Mouse (Mus musculus) intestine, embryonic 16.5 days (tissue): Measurements from ENCODE around the gene Ccdc116. TPM values are rescaled to one million over a fixed set of nuclear protein-coding genes. Genes with fewer than 3 reads are reported as not detected.
"Not testable (repeated sequence)": the region's sequence is repeated elsewhere in the genome, so short reads cannot be mapped to it uniquely, and the experiment has no call there.

Source experiments
- ATAC-seq: fragments of 200-750 bp; cut with Nextera tagmentation; 2 replicates; pipeline ENCODE4 v1.8.0; 2017; ENCODE audit warnings: moderate TSS enrichment, moderate library complexity
- H3K27ac ChIP-seq: fragments of 300-500 bp; sonication (generic); 2 replicates; pipeline ENCODE4 v1.5.1; 2014; ENCODE audit warnings: mild to moderate bottlenecking, low read length
- H3K27me3 ChIP-seq: fragments of 300-500 bp; sonication (generic); replicated peaks from 2 replicates; pipeline ENCODE4 v1.6.1; 2014; ENCODE audit warnings: low read length, control low read depth, mixed read lengths; ENCODE audit not compliant: control insufficient read depth, insufficient read depth
- H3K36me3 ChIP-seq: fragments of 300-500 bp; sonication (generic); 2 replicates; pipeline ENCODE4 v1.6.1; 2014; ENCODE audit warnings: low read length, control low read depth; ENCODE audit not compliant: control insufficient read depth, insufficient read depth
- H3K4me1 ChIP-seq: fragments of 300-500 bp; sonication (generic); 2 replicates; pipeline ENCODE4 v1.6.1; 2014; ENCODE audit warnings: low read length, control low read depth, mixed read lengths; ENCODE audit not compliant: control insufficient read depth, insufficient read depth
- H3K4me2 ChIP-seq: fragments of 300-500 bp; sonication (generic); 2 replicates; pipeline ENCODE4 v1.6.1; 2014; ENCODE audit warnings: low read depth, low read length, control low read depth
- H3K4me3 ChIP-seq: fragments of 300-500 bp; sonication (generic); 2 replicates; pipeline ENCODE4 v1.5.1; 2014; ENCODE audit warnings: mild to moderate bottlenecking, low read length
- H3K9ac ChIP-seq: fragments of 300-500 bp; sonication (generic); 2 replicates; pipeline ENCODE4 v1.6.1; 2014; ENCODE audit warnings: low read depth, low read length
- H3K9me3 ChIP-seq: fragments of 300-500 bp; sonication (generic); 2 replicates; pipeline ENCODE4 v1.6.1; 2016; ENCODE audit warnings: low read length, control low read depth; ENCODE audit not compliant: control insufficient read depth
- WGBS: fragments of 180-500 bp; shearing (Covaris S2); extraction: QIAGEN DNeasy Blood & Tissue Kit; methylation state at CpG from one replicate; pipeline ENCODE4 v1.1.7; 2014; 5-methylcytosine and 5-hydroxymethylcytosine counted together
- polyA plus RNA-seq: library from polyadenylated mRNA; unstranded; fragments of >200 nt; fragmentation: Nextera tagmentation; extraction: Ambion mirVana; gene quantifications from 2 replicates; pipeline ENCODE4 v1.2.1, GENCODE M21; 2015

Ccdc116 gene
- polyA plus RNA-seq, 1 experiment from 2014 or later = 3.0 TPM

DNA sequence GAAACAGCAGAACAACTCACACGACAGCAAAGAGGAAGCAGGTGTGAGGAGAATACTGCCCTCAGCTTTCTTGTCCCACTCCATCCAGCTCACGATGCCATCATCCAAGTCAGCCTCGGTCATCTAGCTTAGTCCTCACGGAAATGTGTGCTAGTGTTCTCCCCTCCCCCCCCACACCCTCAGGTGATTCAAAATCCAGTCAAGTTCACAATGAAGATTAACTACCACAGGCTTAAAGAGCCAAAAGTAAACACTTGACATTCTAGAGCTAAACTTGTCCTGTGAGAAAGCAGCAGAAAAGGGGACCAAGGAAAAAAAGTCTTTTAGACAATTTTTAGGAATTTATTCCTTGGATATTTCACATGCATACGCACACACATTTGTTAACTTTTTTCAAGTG, 21.0 kb upstream of the Ccdc116 start:
- Histone ChIP-seq H3K4me3 (no peak overlapping the region), H3K27ac (peak overlapping the region; percentile 78; the same call in 1 of the 2 replicates), H3K9me3 (no peaks in the 10 kb centered on the region), H3K9ac (no peak overlapping the region), H3K27me3 (no peaks in the 10 kb centered on the region), H3K4me2 (no peak overlapping the region), H3K4me1 (peaks cover 12% of the 10 kb centered on the region), H3K36me3 (peaks cover 12% of the 10 kb centered on the region)
- ATAC-seq = no peak
- WGBS = 72% methylated on average over 5 of the region's 5 CpGs

DNA sequence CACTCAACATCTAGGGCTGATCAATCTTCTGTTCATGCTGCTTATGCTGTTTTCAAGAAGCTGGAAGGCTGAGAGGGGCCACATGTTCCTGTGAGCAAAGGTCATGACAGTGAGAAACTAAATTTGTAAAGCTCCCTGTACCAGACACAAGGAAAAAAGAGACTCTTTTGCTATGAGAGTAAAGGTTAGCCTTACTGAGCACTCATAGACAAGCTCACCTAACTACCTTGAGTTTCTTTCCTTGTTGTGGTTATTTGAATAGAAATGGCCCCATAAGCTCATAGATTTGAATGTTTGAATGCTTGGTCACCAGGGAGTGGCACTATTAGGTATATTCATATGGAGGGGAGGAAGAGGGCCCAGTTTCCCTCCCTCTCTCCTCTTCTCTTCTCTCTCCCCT, 20.1 kb upstream of the Ccdc116 start:
- peak overlapping the region; percentile 78 for H3K27ac ChIP-seq
- H3K27me3 ChIP-seq = no peaks in the 10 kb centered on the region
- H3K36me3 ChIP-seq = peaks cover 12% of the 10 kb centered on the region
- H3K4me1 ChIP-seq = peaks cover 12% of the 10 kb centered on the region
- H3K9ac ChIP-seq = no peak overlapping the region
- peak; percentile 76 for ATAC-seq
- no peaks in the 10 kb centered on the region for H3K9me3 ChIP-seq
- H3K4me2 ChIP-seq = no peak overlapping the region
- H3K4me3 ChIP-seq = no peak overlapping the region

DNA sequence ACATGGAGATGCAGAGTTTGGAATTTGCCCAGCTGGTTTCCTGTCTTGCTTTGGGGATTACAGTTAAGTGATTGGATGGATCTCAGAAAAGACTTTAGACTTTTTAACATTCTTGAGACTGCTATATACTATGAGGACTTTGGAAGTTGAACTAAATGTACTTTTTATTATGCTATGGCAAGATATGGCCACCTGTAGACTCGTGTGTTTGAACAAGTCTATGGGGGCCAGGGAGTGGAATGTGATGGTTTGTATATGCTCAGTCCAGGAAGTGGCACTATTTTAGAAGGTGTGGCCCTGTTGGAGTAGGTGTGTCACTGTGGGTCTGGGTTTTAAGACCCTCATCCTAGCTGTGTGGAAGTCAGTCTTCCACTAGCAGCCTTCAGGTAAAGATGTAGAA, 18.4 kb upstream of the Ccdc116 start:
- not testable (repeated sequence) for H3K36me3 ChIP-seq, H3K27me3 ChIP-seq, H3K9ac ChIP-seq, H3K4me2 ChIP-seq, H3K4me3 ChIP-seq, H3K9me3 ChIP-seq
- Histone ChIP-seq H3K4me1 (peaks cover 12% of the 10 kb centered on the region), H3K27ac (peak overlapping the region; percentile 83)
- ATAC-seq = peak; percentile 92
- 68% methylated on average over 1 of the region's 1 CpGs for WGBS

DNA sequence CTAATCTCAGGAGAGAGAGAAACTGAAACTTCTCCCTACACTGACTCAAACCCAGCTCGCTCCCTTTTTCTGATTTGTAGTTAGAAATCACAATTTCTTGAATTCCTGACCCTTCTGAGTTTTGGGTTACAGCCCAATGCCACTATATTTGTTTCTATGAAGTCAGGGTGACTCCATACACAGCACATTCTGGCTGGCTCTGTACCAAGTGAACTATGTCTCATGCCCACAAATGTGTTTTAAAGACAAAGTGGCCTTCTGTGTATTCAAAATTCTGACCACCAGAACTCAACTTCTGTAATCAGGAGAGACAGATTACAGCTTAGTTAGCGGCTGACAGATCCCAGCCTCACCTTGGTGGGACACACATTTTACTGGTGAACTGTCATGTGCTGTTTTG, 7.3 kb upstream of the Ccdc116 start:
- no peak for ATAC-seq
- peaks cover 1% of the 10 kb centered on the region for H3K36me3 ChIP-seq
- H3K9me3 ChIP-seq = no peaks in the 10 kb centered on the region
- peaks cover 2% of the 10 kb centered on the region; the same call in 1 of the 2 replicates for H3K4me1 ChIP-seq
- no peak overlapping the region for H3K9ac ChIP-seq
- no peaks in the 10 kb centered on the region for H3K27me3 ChIP-seq
- WGBS = 99% methylated on average over 2 of the region's 2 CpGs
- no peak overlapping the region for H3K4me2 ChIP-seq
- no peak overlapping the region for H3K27ac ChIP-seq
- H3K4me3 ChIP-seq = no peak overlapping the region

DNA sequence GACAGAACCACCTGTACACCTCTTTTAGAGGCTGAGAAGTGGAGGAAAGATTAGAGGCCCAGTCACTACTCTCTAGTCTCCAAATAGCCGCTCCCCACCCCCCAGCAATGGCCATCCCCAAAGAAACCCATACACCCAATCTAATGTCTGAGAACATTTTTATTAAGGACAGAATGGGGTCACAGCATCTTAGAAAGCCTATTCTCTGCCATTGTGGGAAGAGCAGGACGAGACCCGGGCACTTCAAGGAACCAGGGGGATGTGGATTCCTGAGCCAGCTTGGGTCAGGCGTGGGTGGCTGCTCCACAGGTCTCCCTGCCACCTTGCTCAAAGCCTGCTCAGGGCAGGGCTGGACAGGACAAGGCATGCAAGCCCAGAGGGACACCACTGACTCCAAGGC, 4.8 kb upstream of the Ccdc116 start:
- Histone ChIP-seq H3K9me3 (no peaks in the 10 kb centered on the region), H3K27ac (no peak overlapping the region), H3K4me1 (peaks cover 10% of the 10 kb centered on the region), H3K4me2 (no peak overlapping the region), H3K36me3 (no peaks in the 10 kb centered on the region), H3K4me3 (no peak overlapping the region), H3K9ac (no peak overlapping the region), H3K27me3 (no peaks in the 10 kb centered on the region)
- no peak for ATAC-seq
- WGBS = 98% methylated on average over 4 of the region's 4 CpGs

DNA sequence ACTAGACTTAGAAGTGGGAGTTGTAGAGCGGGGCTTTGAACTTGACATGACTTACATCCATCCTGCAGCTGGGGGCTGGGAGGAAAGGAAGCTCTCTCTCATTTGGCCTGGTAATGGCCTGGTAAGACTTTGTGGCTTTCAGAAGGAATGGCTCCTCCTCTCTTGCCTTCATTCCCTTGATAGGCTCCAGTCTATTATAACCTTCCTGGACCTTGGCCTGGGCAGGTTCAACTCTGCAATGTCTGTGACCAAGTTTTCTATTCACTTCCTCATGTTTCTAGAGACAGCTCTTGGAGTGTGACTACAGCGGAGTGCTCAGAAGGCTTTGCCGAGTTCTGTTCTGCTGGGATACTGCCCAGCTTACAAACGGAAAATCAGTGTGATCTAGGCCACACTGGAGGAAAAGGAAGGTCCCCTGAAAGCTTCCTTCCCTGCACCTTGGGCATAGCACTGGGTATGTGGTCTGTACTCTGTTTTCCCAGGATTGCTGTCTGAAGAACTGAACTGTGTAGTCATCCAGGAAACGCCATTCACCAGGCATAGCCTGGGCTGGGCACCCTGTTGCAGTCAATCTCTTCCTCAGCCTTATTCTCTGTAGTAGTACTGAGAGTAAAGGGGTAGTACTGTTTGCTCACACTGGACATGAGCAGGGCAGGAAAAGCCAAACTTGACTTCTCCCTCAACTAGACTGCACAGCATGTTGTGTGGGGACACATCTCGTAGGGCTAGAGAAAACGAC, 3.7 kb upstream of the Ccdc116 start:
- Histone ChIP-seq H3K27ac (peak overlapping the region; percentile 95), H3K9me3 (no peaks in the 10 kb centered on the region), H3K4me3 (0 out of 2 replicates have a peak overlapping the region, but pooled peaks have one; percentile 8), H3K4me2 (peak overlapping the region; percentile 32; the same call in 1 of the 2 replicates), H3K4me1 (peaks cover 10% of the 10 kb centered on the region), H3K36me3 (no peaks in the 10 kb centered on the region), H3K27me3 (no peaks in the 10 kb centered on the region), H3K9ac (peak overlapping the region; percentile 34; the same call in 1 of the 2 replicates)
- ATAC-seq = peak; percentile 82
- 74% methylated on average over 7 of the region's 7 CpGs for WGBS

DNA sequence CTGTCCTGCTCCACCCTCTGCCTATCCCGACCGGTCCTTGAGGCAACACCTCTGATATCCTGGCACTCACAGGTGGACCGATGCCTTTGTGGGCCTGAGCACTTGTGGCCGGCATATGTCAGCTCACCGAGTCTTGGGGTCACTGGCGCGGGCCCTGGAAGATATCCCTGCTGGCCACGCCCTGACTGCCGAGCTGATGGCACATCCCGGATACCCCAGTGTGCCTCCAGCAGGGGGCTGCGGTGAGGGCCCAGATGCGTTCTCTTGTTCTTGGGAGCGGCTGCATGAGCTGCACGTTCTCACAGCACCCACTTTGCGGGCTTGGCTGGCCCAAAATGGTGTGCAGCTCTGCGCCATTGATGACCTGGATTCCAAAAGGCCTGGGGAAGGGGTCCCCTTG, 1.1 kb upstream of the Ccdc116 start:
- WGBS = 15% methylated on average over 16 of the region's 16 CpGs
- no peaks in the 10 kb centered on the region for H3K9me3 ChIP-seq
- H3K27ac ChIP-seq = 0 out of 2 replicates have a peak overlapping the region, but pooled peaks have one; percentile 3
- no peaks in the 10 kb centered on the region for H3K27me3 ChIP-seq
- H3K4me2 ChIP-seq = peak overlapping the region; percentile 99
- peak; percentile 22 for ATAC-seq
- peak overlapping the region; percentile 81 for H3K9ac ChIP-seq
- peak overlapping the region; percentile 77 for H3K4me3 ChIP-seq
- H3K4me1 ChIP-seq = peaks cover 13% of the 10 kb centered on the region
- no peaks in the 10 kb centered on the region for H3K36me3 ChIP-seq

DNA sequence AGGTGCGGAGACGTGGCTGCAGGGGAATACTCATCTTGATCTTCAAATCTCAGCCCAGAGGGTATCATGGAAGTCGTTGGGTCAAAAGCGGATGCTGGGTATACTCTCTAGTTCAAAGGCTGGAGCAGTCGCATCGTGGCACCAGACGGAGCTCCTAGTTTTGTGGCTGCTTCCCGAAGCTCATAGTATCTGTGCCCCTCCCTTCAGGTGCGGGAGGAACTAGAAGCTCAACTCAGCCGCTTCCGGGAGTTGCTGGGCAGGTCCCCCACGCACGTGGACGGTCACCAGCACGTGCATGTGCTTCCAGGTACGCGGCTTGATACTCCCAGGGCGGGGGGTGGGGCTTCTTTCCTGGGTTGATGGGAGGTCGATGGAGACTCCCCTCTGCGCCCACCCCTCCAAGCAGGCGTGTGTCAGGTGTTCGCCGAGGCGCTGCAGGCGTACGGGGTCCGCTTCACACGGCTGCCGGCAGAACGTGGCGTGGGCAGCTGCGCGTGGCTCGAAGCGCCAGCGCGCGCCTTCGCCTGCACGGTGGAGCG, 431 bp upstream of the Ccdc116 start:
- Histone ChIP-seq H3K4me2 (peak overlapping the region; percentile 99), H3K4me3 (peak overlapping the region; percentile 77), H3K36me3 (no peaks in the 10 kb centered on the region), H3K9ac (peak overlapping the region; percentile 81), H3K27me3 (no peaks in the 10 kb centered on the region), H3K4me1 (peaks cover 13% of the 10 kb centered on the region), H3K9me3 (no peaks in the 10 kb centered on the region), H3K27ac (peak overlapping the region; percentile 76)
- peak; percentile 47 for ATAC-seq
- WGBS = under 1% methylated on average over 41 of the region's 41 CpGs

DNA sequence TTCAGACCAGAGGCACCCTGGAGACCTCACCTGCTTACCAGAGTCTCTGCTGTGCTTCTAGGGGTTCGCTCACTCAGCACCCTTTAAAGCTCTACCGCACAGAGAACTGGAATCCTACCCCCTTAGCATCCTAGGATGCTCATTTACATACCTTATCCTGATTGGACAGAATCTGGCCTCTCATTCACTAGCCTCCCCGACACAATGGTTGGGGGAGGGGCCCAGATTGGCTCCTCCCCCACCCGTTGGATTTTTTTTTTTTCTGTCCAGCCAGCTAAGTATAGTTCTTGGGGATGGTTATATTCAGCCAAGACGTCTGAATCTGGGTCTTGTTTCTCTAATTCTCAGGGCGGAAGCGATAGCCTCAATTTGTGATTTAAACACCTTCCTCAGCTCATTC, 2.7 kb downstream of the Ccdc116 start, which contains the start of gene Ydjc:
Ydjc (plus strand) TSS at position 283 of the 400 bp plus-strand sequence.
- 33% methylated on average over 7 of the region's 7 CpGs for WGBS
- H3K36me3 ChIP-seq = no peaks in the 10 kb centered on the region
- H3K9ac ChIP-seq = no peak within 1 kb of the TSS
- H3K27ac ChIP-seq = no peak within 1 kb of the TSS
- no peak within 1 kb of the TSS for H3K4me3 ChIP-seq
- H3K9me3 ChIP-seq = no peaks in the 10 kb centered on the region
- peaks cover 11% of the 10 kb centered on the region for H3K4me1 ChIP-seq
- no peak within 1 kb of the TSS for H3K4me2 ChIP-seq
- ATAC-seq = no peak
- H3K27me3 ChIP-seq = no peaks in the 10 kb centered on the region
